Mouse (Mus musculus): ENCODE results near the gene Btbd11.

Btbd11 gene

GRCm38 (mm10) chr10:85421629-85422012, 35.0 kb downstream of the Btbd11 start:
- no peak for DNase-seq

GRCm38 (mm10) chr10:85425756-85426155, 39.1 kb downstream of the Btbd11 start:
- no peak for DNase-seq

GRCm38 (mm10) chr10:85437217-85437616, 50.6 kb downstream of the Btbd11 start:
- no peak for DNase-seq

- no peak for DNase-seq
These were observed 56.8 kb downstream of the Btbd11 start for GRCm38 (mm10) chr10:85443371-85443770.

- no peak for DNase-seq
These were observed 59.3 kb downstream of the Btbd11 start for GRCm38 (mm10) chr10:85445891-85446290.

- no peak for DNase-seq
These were observed 60.1 kb downstream of the Btbd11 start for GRCm38 (mm10) chr10:85446700-85447099.

- DNase-seq, result no peak
These were observed 61.3 kb downstream of the Btbd11 start for GRCm38 (mm10) chr10:85447869-85448268.

- no peak for DNase-seq
These were observed 65.2 kb downstream of the Btbd11 start for GRCm38 (mm10) chr10:85451629-85452368.

- DNase-seq, result no peak
These were observed 66.7 kb downstream of the Btbd11 start for GRCm38 (mm10) chr10:85453221-85453775.

- peak; percentile 24 for DNase-seq
These were observed 69.4 kb downstream of the Btbd11 start for GRCm38 (mm10) chr10:85455985-85456384.

- peak; percentile 73 to 84 for DNase-seq
These were observed 72.2 kb downstream of the Btbd11 start for GRCm38 (mm10) chr10:85458744-85459344.

GRCm38 (mm10) chr10:85460736-85461135, 74.1 kb downstream of the Btbd11 start:
- no peak for DNase-seq

- no peak for DNase-seq
These were observed 77.5 kb downstream of the Btbd11 start for GRCm38 (mm10) chr10:85464152-85464551.

- no peak for DNase-seq
These were observed 79.1 kb downstream of the Btbd11 start for GRCm38 (mm10) chr10:85465516-85466408.

- DNase-seq, result no peak
These were observed 79.8 kb downstream of the Btbd11 start for GRCm38 (mm10) chr10:85466409-85466761.

GRCm38 (mm10) chr10:85467393-85467792, 80.8 kb downstream of the Btbd11 start:
- DNase-seq, result no peak

- no peak for DNase-seq
These were observed 81.9 kb downstream of the Btbd11 start for GRCm38 (mm10) chr10:85468527-85468926.

GRCm38 (mm10) chr10:85469341-85469740, 82.7 kb downstream of the Btbd11 start:
- no peak for DNase-seq

- DNase-seq, result no peak
These were observed 86.7 kb downstream of the Btbd11 start for GRCm38 (mm10) chr10:85473265-85473664.

GRCm38 (mm10) chr10:85473871-85474270, 87.3 kb downstream of the Btbd11 start:
- DNase-seq, result no peak

GRCm38 (mm10) chr10:85475642-85476345, 89.2 kb downstream of the Btbd11 start:
- DNase-seq, result no peak

- DNase-seq, result no peak
These were observed 93.5 kb downstream of the Btbd11 start for GRCm38 (mm10) chr10:85479959-85480625.
